Mouse (Mus musculus) thymus, postnatal 14 days (tissue): ENCODE measurements around the gene Sh3bp5.

Source experiments
- DNase-seq: peaks from one replicate; pipeline ENCODE4 v3.0.0; 2021

Gene Sh3bp5

GRCm38 (mm10) chr14:31407911-31408604 lies 27.8 kb downstream of the Sh3bp5 start:
- no peak for DNase-seq

- no peak for DNase-seq
These were observed 28.7 kb downstream of the Sh3bp5 start for GRCm38 (mm10) chr14:31407208-31407607.

- DNase-seq = no peak
These were observed 29.6 kb downstream of the Sh3bp5 start for GRCm38 (mm10) chr14:31406154-31406810.

GRCm38 (mm10) chr14:31405652-31406051 lies 30.2 kb downstream of the Sh3bp5 start:
- no peak for DNase-seq

GRCm38 (mm10) chr14:31404663-31405062 lies 31.2 kb downstream of the Sh3bp5 start:
- DNase-seq = no peak

- DNase-seq = no peak
These were observed 31.9 kb downstream of the Sh3bp5 start for GRCm38 (mm10) chr14:31403995-31404394.

GRCm38 (mm10) chr14:31403556-31403955 lies 32.3 kb downstream of the Sh3bp5 start:
- no peak for DNase-seq

GRCm38 (mm10) chr14:31402693-31403092 lies 33.2 kb downstream of the Sh3bp5 start:
- peak; percentile 30 for DNase-seq

- no peak for DNase-seq
These were observed 33.9 kb downstream of the Sh3bp5 start for GRCm38 (mm10) chr14:31401918-31402427.

GRCm38 (mm10) chr14:31400896-31401295 lies 35.0 kb downstream of the Sh3bp5 start:
- DNase-seq = no peak

- no peak for DNase-seq
These were observed 35.6 kb downstream of the Sh3bp5 start for GRCm38 (mm10) chr14:31400246-31400645.

- DNase-seq = peak; percentile 36
These were observed 36.6 kb downstream of the Sh3bp5 start for GRCm38 (mm10) chr14:31399271-31399670.

GRCm38 (mm10) chr14:31398819-31399218 lies 37.1 kb downstream of the Sh3bp5 start:
- DNase-seq = no peak

GRCm38 (mm10) chr14:31397791-31398595 lies 37.9 kb downstream of the Sh3bp5 start:
- no peak for DNase-seq

GRCm38 (mm10) chr14:31397353-31397752 lies 38.5 kb downstream of the Sh3bp5 start:
- no peak for DNase-seq

- DNase-seq = no peak
These were observed 39.5 kb downstream of the Sh3bp5 start for GRCm38 (mm10) chr14:31396428-31396827.

- DNase-seq = no peak
These were observed 40.2 kb downstream of the Sh3bp5 start for GRCm38 (mm10) chr14:31395629-31396199.

GRCm38 (mm10) chr14:31394822-31395532 lies 40.9 kb downstream of the Sh3bp5 start:
- no peak for DNase-seq

- DNase-seq = no peak
These were observed 41.8 kb downstream of the Sh3bp5 start for GRCm38 (mm10) chr14:31393936-31394630.

GRCm38 (mm10) chr14:31393546-31393890 lies 42.4 kb downstream of the Sh3bp5 start:
- no peak for DNase-seq

- DNase-seq = no peak
These were observed 42.9 kb downstream of the Sh3bp5 start for GRCm38 (mm10) chr14:31392873-31393545.
